Mouse (Mus musculus) myocyte (in vitro differentiated cells): Measurements from ENCODE around the gene 4922502D21Rik.

Source experiments
- E2F4 ChIP-seq: IDR thresholded peaks from one replicate; pipeline ENCODE4 v1.6.1; 2011; ENCODE audit warnings: mild to moderate bottlenecking, control low read depth, moderate library complexity; ENCODE audit not compliant: insufficient read depth
- MAX ChIP-seq: IDR thresholded peaks from one replicate; pipeline ENCODE4 v1.6.1; 2011; ENCODE audit warnings: low read depth, mild to moderate bottlenecking, control low read depth
- MYOG ChIP-seq, 3 experiments: IDR thresholded peaks; one replicate each; pipeline ENCODE4 v1.6.1; 2011; ENCODE audit warnings: control low read depth in 2 of 3, low read depth in 2 of 3, mild to moderate bottlenecking in 2 of 3; ENCODE audit not compliant: insufficient read length in 2 of 3, control insufficient read depth in 1 of 3, insufficient read depth in 1 of 3
- POLR2A ChIP-seq: IDR thresholded peaks from one replicate; pipeline ENCODE4 v1.6.1; 2011; ENCODE audit warnings: low read depth, mild to moderate bottlenecking, control low read depth, moderate library complexity; ENCODE audit not compliant: insufficient read length
- REST ChIP-seq: IDR thresholded peaks from one replicate; pipeline ENCODE4 v1.6.1; 2011; ENCODE audit warnings: mild to moderate bottlenecking, control low read depth, moderate library complexity; ENCODE audit not compliant: insufficient read depth, insufficient read length
- TCF12 ChIP-seq: IDR thresholded peaks from one replicate; pipeline ENCODE4 v1.6.1; 2011; ENCODE audit warnings: mild to moderate bottlenecking, control low read depth; ENCODE audit not compliant: poor library complexity, insufficient read depth, severe bottlenecking
- TCF3 ChIP-seq: IDR thresholded peaks from one replicate; pipeline ENCODE4 v1.6.1; 2011; ENCODE audit warnings: low read depth, control low read depth; ENCODE audit not compliant: insufficient read length
- USF1 ChIP-seq: IDR thresholded peaks from one replicate; pipeline ENCODE4 v1.6.1; 2011; ENCODE audit warnings: low read depth, mild to moderate bottlenecking, control low read depth, moderate library complexity

DNA sequence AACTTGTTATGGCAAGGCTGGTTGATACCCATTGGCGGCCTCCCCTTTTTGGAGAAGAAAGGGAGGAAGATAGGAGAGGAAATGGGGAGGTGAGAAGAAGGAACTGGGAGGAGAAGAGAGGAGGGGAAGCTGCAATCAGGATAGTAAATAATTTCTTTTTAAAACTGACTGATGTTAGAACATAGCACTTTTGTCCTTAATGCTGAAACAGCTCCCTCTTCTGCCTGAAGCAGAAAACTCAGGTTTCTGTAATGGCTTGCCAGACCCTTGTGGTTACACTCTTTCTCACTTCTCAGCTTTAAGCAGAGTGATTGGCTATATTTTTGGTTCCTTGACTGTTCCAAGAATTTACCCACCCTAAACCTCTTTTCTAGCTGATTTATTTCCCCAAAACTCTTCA is 5.6 kb downstream of the 4922502D21Rik start:
- TF ChIP-seq POLR2A (no peak), MAX (no peak), REST (no peak), MYOG (IDR thresholded peaks at IDR 0.05; ENCODE audit: control insufficient read depth in 1 of 3, insufficient read depth in 1 of 3, insufficient read length in 2 of 3, low read depth in 2 of 3) (no peak), TCF3 (no peak), TCF12 (no peak), USF1 (no peak), E2F4 (no peak)
